Comparison of ENCODE assay signal across 8 mouse cellular contexts in genomic region chr15:31224806-31225642, GRCm38 (mm10). TPM values are rescaled to one million over a fixed set of nuclear protein-coding genes. Genes with fewer than 3 reads are reported as not detected.
DNase-seq lines count a peak whose midpoint lies in the region; TF ChIP-seq lines count a peak whose summit lies in the region.

No protein-coding gene starts in this region.

- H3K27ac ChIP-seq in heart, adult 2 months = peak overlapping the region; percentile 92

- peaks cover 5% of the 10 kb centered on the region for H3K4me1 ChIP-seq in heart, adult 2 months (ENCODE audit: control insufficient read depth, insufficient read depth, low read length)

- no peak for DNase-seq in heart, adult 2 months
- DNase-seq in heart, postnatal 25 days (ENCODE audit: low spot score) = no peak
- peak; percentile 61 for DNase-seq in adrenal gland, postnatal 14 days
- peak; percentile 75 for DNase-seq in gonadal fat pad, adult 2 months (ENCODE audit: low read depth)
- peak; percentile 43 for DNase-seq in kidney, postnatal 10 days
- peak; percentile 26 for DNase-seq in mesoderm, embryonic 11.5 days (ENCODE audit: low read depth, low spot score)
- no peak for DNase-seq in right cerebral cortex, adult 2 months (ENCODE audit: low spot score in 2 of 2)
- no peak for DNase-seq in ovary, postnatal 10 days (ENCODE audit: low spot score)

- no peaks in the 10 kb centered on the region for H3K36me3 ChIP-seq in heart, adult 2 months (ENCODE audit: control insufficient read depth, insufficient read depth, low read length)

- 28% methylated on average over 13 of the region's 13 CpGs for WGBS in heart, adult 2 months

- H3K27me3 ChIP-seq in heart, adult 2 months (ENCODE audit: control insufficient read depth, insufficient read depth, low read length) = no peaks in the 10 kb centered on the region

- TF ChIP-seq EP300 in heart, adult 2 months (IDR thresholded peaks at IDR 0.05; ENCODE audit: insufficient read depth, low read depth, low read length) = no peak

- no peak for TF ChIP-seq POLR2A in heart, adult 2 months (IDR thresholded peaks at IDR 0.05; ENCODE audit: insufficient read depth, low read depth, low read length)

- intact Hi-C loops in heart, adult 2 months (cut with DNase I) = loop anchor here (5.0 to 10.0 kb wide), 3 partner anchors 227 to 380 kb away; partner anchors contain the start of genes Cct5, Fam173b, March6 and Ropn1l
- intact Hi-C loops in heart, postnatal 25 days (cut with DNase I) = loop anchor here (10.0 kb wide), 2 partner anchors 310 to 370 kb away; partner anchors contain the start of gene March6

- H3K9ac ChIP-seq in heart, adult 2 months (ENCODE audit: low read depth, low read length) = peak overlapping the region; percentile 79

- H3K79me2 ChIP-seq in heart, adult 2 months (replicated peaks; ENCODE audit: control insufficient read depth, insufficient read depth, low read length) = no peaks in the 10 kb centered on the region

- no peak for TF ChIP-seq CTCF in heart, adult 2 months (IDR thresholded peaks at IDR 0.05)

- peak overlapping the region; percentile 96 for H3K4me3 ChIP-seq in heart, adult 2 months

RNA-seq across cellular contexts. Expression of gene Dap, which starts 0.9 kb away (rescaled TPM):
- 10 to 100 TPM; 17.7 to 27.0 TPM for total RNA-seq in heart, adult 2 months (2021)
- 15.4 and 18.8 TPM in 2 replicates for polyA plus RNA-seq in heart, adult 2 months (2012; rRNA removed)
- 10 to 100 TPM; 20.4 to 20.7 TPM for total RNA-seq in heart, postnatal 25 days (2021)
- total RNA-seq in adrenal gland, postnatal 14 days (2021) = 66.7 and 81.4 TPM in 2 replicates
- 126 and 208 TPM in 2 replicates for polyA plus RNA-seq in gonadal fat pad, adult 2 months (2012; rRNA removed)

Comparison
In these comparisons a context has a peak if more than half of its experiments do, and no peak if none do; other contexts are left out.
1. DNase-seq: peak in adrenal gland, postnatal 14 days (single experiment), gonadal fat pad, adult 2 months (single experiment), kidney, postnatal 10 days (single experiment) and mesoderm, embryonic 11.5 days (single experiment); none in heart, adult 2 months (0 of 2), heart, postnatal 25 days (single experiment), right cerebral cortex, adult 2 months (0 of 2) and ovary, postnatal 10 days (single experiment).